Mouse (Mus musculus) kidney, adult 2 months (tissue): Measurements from ENCODE around the gene Krtdap. TPM values are rescaled to one million over a fixed set of nuclear protein-coding genes. Genes with fewer than 3 reads are reported as not detected.

ENCODE experiments used
- DNase-seq: peaks from one replicate; pipeline ENCODE4 v3.0.0; 2021
- H3K27ac ChIP-seq: fragments of 200-500 bp; 2 replicates; pipeline ENCODE4 v1.5.1; 2012; ENCODE audit warnings: low read depth, low read length, control low read depth, inconsistent platforms; ENCODE audit not compliant: insufficient read depth
- H3K27me3 ChIP-seq: fragments of 200-500 bp; replicated peaks from 2 replicates; pipeline ENCODE4 v1.6.1; 2012; ENCODE audit warnings: mild to moderate bottlenecking, moderate library complexity, low read length, inconsistent platforms; ENCODE audit not compliant: control insufficient read depth, insufficient read depth
- H3K36me3 ChIP-seq: fragments of 200-500 bp; 2 replicates; pipeline ENCODE4 v1.6.1; 2012; ENCODE audit warnings: mild to moderate bottlenecking, moderate library complexity, low read length, inconsistent platforms; ENCODE audit not compliant: control insufficient read depth, insufficient read depth
- H3K4me1 ChIP-seq: fragments of 200-500 bp; 2 replicates; pipeline ENCODE4 v1.6.1; 2011; ENCODE audit warnings: low read length; ENCODE audit not compliant: control insufficient read depth, insufficient read depth
- H3K4me3 ChIP-seq: fragments of 200-500 bp; 2 replicates; pipeline ENCODE4 v1.5.1; 2011; ENCODE audit warnings: mild to moderate bottlenecking, low read depth, low read length, control low read depth; ENCODE audit not compliant: insufficient read depth
- CTCF ChIP-seq: fragments of 200-500 bp; conservative IDR thresholded peaks from 2 replicates; pipeline ENCODE4 v1.5.1; 2011; ENCODE audit warnings: low read depth, mild to moderate bottlenecking, control low read depth, low read length, moderate library complexity, mixed read lengths; ENCODE audit not compliant: insufficient read depth, insufficient read length
- POLR2A ChIP-seq: fragments of 200-500 bp; IDR thresholded peaks from one replicate; pipeline ENCODE4 v1.6.1; 2011; ENCODE audit warnings: low read depth, low read length, control low read depth
- WGBS: fragments of 180-500 bp; shearing (Covaris S2); methylation state at CpG from one replicate; pipeline ENCODE4 v1.1.7; 2018; 5-methylcytosine and 5-hydroxymethylcytosine counted together
- polyA plus RNA-seq: library from polyadenylated mRNA; depleted of rRNA; stranded (reverse); fragments of >200 nt; gene quantifications from 2 replicates; pipeline ENCODE4 v1.2.3, GENCODE M21; 2012

Gene Krtdap
- polyA plus RNA-seq, 1 experiment: not detected

DNA sequence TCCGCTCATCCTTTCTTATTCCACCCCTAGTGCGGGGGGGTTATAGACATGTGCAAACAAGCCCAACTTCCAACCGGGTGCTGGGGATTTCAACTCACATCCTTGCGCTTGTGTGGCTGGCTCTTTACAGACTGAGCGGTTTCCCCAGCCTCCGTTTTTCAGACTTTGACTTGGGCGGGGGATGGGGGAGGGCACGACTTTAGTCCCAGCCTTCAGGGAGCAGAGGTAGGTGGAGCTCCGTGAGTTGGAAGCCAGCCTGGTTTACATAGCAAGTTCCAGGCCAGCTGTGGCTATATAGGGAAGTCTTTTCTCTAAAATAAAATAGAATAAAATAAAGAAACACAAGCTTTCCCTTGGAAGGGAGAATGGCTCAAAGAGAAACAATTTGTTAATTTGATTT is 4.2 kb downstream of the Krtdap start:
- DNase-seq: peak; percentile 19
- whole genome bisulfite sequencing: 21% methylated on average over 9 of the region's 9 CpGs
- H3K27ac ChIP-seq: no peak overlapping the region
- no peak for TF ChIP-seq POLR2A
- TF ChIP-seq CTCF: no peak
- no peaks in the 10 kb centered on the region for H3K4me1 ChIP-seq
- no peaks in the 10 kb centered on the region for H3K27me3 ChIP-seq
- H3K36me3 ChIP-seq: no peaks in the 10 kb centered on the region
- no peak overlapping the region for H3K4me3 ChIP-seq

DNA sequence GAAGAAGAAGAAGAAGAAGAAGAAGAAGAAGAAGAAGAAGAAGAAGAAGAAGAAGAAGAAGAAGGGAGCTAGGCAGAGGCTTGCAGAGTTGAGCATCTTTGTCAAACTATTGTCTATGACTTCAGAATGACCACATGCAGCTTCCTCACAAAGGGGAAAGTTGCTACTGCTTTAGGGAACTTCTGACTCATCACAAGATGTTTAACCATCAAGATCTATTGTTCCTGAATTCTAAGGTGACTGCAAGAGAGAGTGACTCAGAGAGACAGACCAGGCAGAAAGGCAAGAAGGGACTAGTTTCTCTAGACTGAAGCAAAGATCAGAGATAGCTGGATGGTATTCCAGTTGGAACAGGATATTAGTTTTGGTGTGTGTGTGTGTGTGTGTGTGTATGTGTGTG is 7.2 kb downstream of the Krtdap start:
- Histone ChIP-seq H3K27me3 (no peaks in the 10 kb centered on the region), H3K27ac (no peak overlapping the region), H3K4me3 (no peak overlapping the region), H3K36me3 (no peaks in the 10 kb centered on the region), H3K4me1 (no peaks in the 10 kb centered on the region)
- no peak for DNase-seq
- TF ChIP-seq POLR2A (no peak), CTCF (no peak)

- no peaks in the 10 kb centered on the region for H3K36me3 ChIP-seq
- WGBS: 86% methylated on average over 1 of the region's 1 CpGs
- no peak overlapping the region for H3K4me3 ChIP-seq
- H3K4me1 ChIP-seq: no peaks in the 10 kb centered on the region
- no peaks in the 10 kb centered on the region for H3K27me3 ChIP-seq
- DNase-seq: no peak
- H3K27ac ChIP-seq: no peak overlapping the region
- TF ChIP-seq CTCF (no peak), POLR2A (no peak)
Observed at GRCm38 (mm10) chr7:30796790-30797189, 9.1 kb downstream of the Krtdap start.

DNA sequence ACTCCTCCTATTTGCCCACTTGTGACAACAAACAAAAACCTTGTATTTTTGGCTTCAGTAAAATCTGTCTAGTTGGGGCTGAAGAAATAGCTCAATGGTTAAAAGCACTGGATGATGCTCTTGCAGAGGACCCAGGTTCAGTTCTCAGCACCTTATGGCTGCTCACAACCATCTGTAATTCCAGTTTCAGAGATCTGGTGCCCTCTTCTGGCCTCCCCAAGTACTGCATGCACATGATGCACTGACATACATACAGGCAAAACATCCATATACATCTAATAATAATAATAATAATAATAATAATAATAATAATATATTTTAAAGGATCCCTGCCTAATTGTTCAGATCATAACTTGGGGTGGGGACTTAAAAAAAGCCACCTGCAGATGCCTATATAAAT is 13.0 kb downstream of the Krtdap start:
- no peak for DNase-seq
- H3K27ac ChIP-seq: no peak overlapping the region
- H3K4me3 ChIP-seq: no peak overlapping the region
- TF ChIP-seq CTCF (no peak), POLR2A (no peak)
- no peaks in the 10 kb centered on the region for H3K27me3 ChIP-seq
- H3K4me1 ChIP-seq: no peaks in the 10 kb centered on the region
- H3K36me3 ChIP-seq: no peaks in the 10 kb centered on the region

GRCm38 (mm10) chr7:30803256-30803655 is 15.6 kb downstream of the Krtdap start:
- no peak overlapping the region for H3K27ac ChIP-seq
- H3K4me3 ChIP-seq: no peak overlapping the region
- no peaks in the 10 kb centered on the region for H3K4me1 ChIP-seq
- TF ChIP-seq POLR2A (no peak), CTCF (no peak)
- DNase-seq: no peak
- H3K36me3 ChIP-seq: no peaks in the 10 kb centered on the region
- H3K27me3 ChIP-seq: no peaks in the 10 kb centered on the region
- 96% methylated on average over 3 of the region's 3 CpGs for WGBS

GRCm38 (mm10) chr7:30804026-30804715 is 16.5 kb downstream of the Krtdap start:
- no peak for DNase-seq
- TF ChIP-seq CTCF (no peak), POLR2A (no peak)
- Histone ChIP-seq H3K4me1 (no peaks in the 10 kb centered on the region), H3K36me3 (no peaks in the 10 kb centered on the region), H3K4me3 (no peak overlapping the region), H3K27ac (no peak overlapping the region), H3K27me3 (no peaks in the 10 kb centered on the region)
- WGBS: 70% methylated on average over 9 of the region's 9 CpGs

GRCm38 (mm10) chr7:30805924-30806323 is 18.2 kb downstream of the Krtdap start:
- H3K4me3 ChIP-seq: no peak overlapping the region
- 46% methylated on average over 6 of the region's 6 CpGs for WGBS
- no peaks in the 10 kb centered on the region for H3K27me3 ChIP-seq
- H3K36me3 ChIP-seq: no peaks in the 10 kb centered on the region
- no peaks in the 10 kb centered on the region for H3K4me1 ChIP-seq
- peak; percentile 46 for DNase-seq
- TF ChIP-seq CTCF (peak; percentile 58), POLR2A (no peak)
- H3K27ac ChIP-seq: no peak overlapping the region

DNA sequence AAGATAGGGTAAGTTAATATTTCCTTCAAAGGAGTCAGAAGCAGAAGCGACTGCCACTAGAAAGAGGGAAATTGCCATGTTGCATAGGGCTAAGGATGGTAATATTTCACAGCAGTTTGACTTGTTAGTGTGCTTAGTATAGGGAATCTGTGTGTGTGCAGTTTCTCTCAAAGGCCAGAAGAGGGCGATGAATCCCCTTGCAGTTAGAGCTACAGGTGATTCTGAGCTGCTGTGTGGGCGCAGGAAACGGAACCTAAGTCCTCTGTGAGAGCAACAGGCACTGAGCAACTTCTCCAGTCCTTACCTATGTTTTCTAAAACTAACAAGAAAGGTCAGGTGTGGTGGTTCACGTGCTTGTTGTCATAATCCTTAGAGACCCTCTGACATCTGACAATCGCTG is 22.6 kb downstream of the Krtdap start:
- WGBS: 53% methylated on average over 6 of the region's 6 CpGs
- peak; percentile 60 for TF ChIP-seq CTCF
- TF ChIP-seq POLR2A: no peak
- Histone ChIP-seq H3K4me3 (no peak overlapping the region), H3K4me1 (0 out of 2 replicates have a peak, but pooled peaks cover 2% of the 10 kb centered on the region), H3K27ac (no peak overlapping the region), H3K27me3 (no peaks in the 10 kb centered on the region), H3K36me3 (no peaks in the 10 kb centered on the region)
- no peak for DNase-seq
